Mouse (Mus musculus) adrenal gland, adult 8-10 months (tissue): ENCODE data around the gene Asb13. TPM values are rescaled to one million over a fixed set of nuclear protein-coding genes. Genes with fewer than 3 reads are reported as not detected.
A peak's percentile ranks its signal among the peaks of the same experiment; 100 is the strongest.

Experiments used
- DNase-seq: peaks from one replicate; pipeline ENCODE4 v3.0.0; 2022
- total RNA-seq, 4 experiments: library from RNA; stranded (reverse); gene quantifications; 2 replicates each; pipeline ENCODE4 v1.2.4; 2022

Asb13 gene
- 10 to 100 TPM; 13.7 to 22.5 (median 20.0) TPM for total RNA-seq

DNA sequence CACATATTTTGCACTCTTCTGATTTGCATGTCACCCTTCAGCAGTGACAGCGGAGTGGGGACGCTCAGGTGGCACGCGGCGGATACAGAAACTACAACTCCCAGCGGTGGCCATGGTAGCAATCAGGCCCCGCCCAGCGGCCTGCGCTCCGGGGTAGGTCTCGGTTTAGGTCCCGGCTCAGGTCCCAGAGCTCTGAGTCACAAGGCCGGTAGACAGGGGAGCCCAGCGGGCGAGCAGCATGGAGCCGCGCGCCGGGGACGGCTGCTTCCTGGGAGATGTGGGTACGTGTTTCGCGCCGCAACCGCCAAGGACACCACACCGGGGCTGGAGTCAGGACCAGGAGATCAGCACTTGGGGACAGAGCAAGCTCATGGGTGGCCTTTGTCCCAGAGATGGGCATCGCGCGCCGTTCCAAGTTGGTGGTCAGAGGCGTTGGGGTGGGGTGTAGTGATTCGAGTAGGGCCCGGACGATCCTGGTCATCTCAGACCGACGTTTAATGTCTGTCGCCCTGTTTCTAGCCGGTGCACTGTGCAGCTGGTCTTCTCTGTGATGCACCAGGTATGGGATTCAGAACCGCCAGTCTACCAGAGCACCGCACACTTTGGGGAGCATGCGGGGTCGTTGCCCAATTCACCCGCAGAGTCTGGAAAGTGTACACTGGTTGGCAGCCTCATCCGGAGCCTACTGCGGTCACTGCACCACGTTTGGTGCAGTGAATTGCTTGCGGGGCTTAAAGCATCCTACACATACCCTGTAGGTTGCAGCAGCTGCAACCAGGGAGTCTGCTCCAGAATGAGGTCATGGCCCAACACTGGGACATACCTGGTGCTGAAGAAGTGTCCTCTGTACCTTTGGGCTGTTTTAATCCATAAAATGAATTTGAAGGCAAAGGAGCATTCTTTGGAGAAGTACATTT lies at the start of gene Asb13:
TSS of gene Asb13 (plus strand) at position 138 of the 917 bp plus-strand sequence.
- peak; percentile 90 for DNase-seq

GRCm38 (mm10) chr13:3590789-3591188 lies 43.0 kb upstream of the Asb13 start:
- DNase-seq, result no peak

- no peak for DNase-seq
Observed at GRCm38 (mm10) chr13:3594311-3594710, 39.5 kb upstream of the Asb13 start.

DNA sequence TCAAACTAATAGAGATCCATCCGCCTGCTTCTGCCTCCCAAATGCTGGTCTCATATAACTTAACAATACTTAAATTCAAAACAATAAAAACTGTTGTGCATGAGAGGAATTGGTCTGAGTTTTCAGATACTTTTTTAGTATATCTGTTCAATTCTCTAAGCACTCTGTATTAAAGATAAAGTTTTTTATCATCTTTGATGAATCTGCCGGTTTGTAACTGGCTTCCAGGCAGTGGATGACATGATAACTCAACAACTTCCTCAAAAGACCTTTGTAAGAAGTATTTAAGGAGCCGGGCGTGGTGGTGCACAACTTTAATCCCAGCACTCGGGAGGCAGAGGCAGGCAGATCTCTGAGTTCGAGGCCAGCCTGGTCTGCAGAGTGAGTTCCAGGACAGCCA lies 37.6 kb upstream of the Asb13 start:
- DNase-seq, result no peak

GRCm38 (mm10) chr13:3609780-3610117 lies 24.1 kb upstream of the Asb13 start:
- no peak for DNase-seq

- DNase-seq, result peak; percentile 32
Observed at GRCm38 (mm10) chr13:3610118-3610794, 23.6 kb upstream of the Asb13 start.

DNA sequence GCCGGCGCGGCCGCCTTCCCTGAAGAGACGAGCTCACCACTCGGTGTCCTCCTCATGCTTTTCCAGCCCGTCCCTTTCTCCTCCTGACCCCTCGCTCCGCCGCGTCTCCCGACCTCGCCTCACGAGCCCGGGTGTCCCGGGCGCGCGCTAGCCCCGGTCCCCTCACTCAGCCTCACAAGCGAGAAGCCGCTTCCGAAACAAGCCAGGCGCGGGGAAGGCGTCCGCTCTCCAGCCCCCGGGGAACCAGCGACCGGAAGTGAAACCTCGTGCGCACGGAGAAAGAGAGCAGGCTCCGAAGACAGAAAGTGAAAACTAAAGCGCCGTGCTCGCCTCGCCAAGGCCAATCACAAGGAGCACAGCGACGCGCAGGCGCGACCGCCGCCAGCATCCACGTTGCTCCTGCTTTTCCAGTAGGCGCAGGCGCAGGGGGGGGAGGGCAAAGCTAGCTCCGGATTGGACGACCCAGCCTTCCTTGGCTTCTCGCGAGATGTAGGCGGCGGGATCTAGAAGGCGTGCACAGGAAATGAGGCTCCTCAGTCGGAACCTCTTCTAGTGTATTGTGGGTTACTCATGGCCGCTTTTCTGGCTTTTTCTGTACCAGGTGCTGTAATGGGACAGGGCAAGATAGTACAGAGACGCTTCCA lies 22.9 kb upstream of the Asb13 start, which contains the start of gene Fam208b:
TSS of gene Fam208b (minus strand) at position 314 of the 644 bp plus-strand sequence.
- peak; percentile 99 for DNase-seq

DNA sequence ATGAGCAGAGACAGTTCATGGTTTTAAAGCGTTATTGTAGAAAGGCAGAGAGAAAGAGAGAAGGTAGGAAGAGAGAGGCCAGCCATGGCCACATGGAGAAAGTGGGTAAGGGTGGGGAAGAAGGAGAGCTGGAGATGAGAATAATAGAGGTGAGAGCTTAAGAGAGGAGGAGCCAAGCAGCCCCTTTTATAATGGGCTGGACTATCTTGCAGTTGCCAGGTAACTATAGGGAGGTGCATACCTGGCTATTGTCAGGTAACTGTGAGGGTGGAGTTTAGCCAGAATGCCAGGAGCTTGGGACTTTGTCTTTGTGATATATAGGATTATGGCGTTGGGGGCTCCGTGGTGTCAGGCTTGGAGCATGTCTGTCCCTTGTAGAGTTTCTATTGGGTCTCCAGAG lies 6.7 kb upstream of the Asb13 start:
- DNase-seq, result no peak

- no peak for DNase-seq
Observed at GRCm38 (mm10) chr13:3628102-3628501, 5.7 kb upstream of the Asb13 start.

- DNase-seq, result no peak
Observed at GRCm38 (mm10) chr13:3632551-3632950, 1.3 kb upstream of the Asb13 start.

- DNase-seq, result no peak
Observed at GRCm38 (mm10) chr13:3633131-3633530, 701 bp upstream of the Asb13 start.

- no peak for DNase-seq
Observed at GRCm38 (mm10) chr13:3635076-3635475, 1.2 kb downstream of the Asb13 start.

DNA sequence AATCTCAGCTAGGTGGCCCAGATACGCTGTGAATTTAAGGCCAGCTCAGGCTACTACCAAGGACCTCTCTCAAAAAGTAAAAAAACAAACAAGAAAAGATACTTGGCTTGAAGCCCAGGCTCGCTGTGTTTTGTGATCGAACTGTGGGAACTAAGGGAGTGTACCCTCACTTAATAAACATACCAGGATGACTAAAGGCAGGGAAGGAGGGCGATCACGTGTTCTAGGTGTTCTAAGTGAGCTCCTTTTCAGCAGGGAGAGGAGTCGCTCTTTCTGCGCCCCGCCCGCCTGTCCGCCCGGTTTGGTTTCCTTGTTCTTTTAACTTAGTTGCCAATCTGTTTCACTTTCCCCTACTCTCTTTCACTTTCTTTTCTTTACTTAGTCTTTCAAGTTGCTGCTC lies 3.0 kb downstream of the Asb13 start:
- DNase-seq, result no peak

- no peak for DNase-seq
Observed at GRCm38 (mm10) chr13:3642049-3642448, 8.2 kb downstream of the Asb13 start.

GRCm38 (mm10) chr13:3642538-3642937 lies 8.7 kb downstream of the Asb13 start:
- DNase-seq, result no peak

GRCm38 (mm10) chr13:3644871-3645270 lies 11.0 kb downstream of the Asb13 start:
- no peak for DNase-seq

GRCm38 (mm10) chr13:3645919-3646318 lies 12.1 kb downstream of the Asb13 start:
- no peak for DNase-seq

GRCm38 (mm10) chr13:3646566-3646965 lies 12.7 kb downstream of the Asb13 start:
- no peak for DNase-seq

DNA sequence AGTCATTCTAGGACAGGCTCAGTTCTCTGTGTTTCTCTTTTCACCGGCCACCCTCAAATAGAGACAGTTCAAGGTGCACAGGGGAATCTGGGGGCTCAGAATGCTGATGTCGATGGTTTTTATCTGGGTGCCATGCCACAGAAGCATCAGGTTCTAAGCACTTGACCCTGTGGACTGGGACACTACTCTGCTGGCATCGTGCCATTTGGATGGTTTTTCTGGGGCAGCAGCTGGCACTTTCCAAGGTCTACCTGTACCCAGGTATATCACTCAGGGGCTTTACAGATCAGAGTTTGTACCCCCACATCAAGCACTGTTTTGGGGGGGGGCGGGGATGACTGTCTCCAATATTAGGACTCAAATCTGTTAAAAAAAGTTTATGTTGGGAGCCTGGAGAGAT lies 16.7 kb downstream of the Asb13 start:
- no peak for DNase-seq

DNA sequence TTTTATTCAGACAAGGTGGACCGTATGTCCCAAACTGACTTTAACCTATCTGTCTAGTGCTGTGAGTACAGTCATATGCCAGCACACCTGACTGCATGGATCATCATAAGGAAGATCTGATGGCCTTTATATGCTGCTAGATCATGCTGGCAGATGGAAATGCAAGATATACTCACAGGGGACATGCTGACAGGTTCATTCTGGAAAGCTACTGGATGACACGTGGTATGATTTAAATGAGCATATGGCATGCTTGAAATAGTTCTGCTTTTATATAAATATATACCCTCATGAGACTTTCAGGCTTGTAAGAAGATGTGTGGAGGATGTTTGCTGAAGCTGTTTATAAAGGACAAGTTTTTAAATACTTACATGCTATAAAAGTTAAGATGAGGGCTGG lies 20.6 kb downstream of the Asb13 start:
- DNase-seq, result no peak

GRCm38 (mm10) chr13:3659163-3660160 lies 25.6 kb downstream of the Asb13 start:
- no peak for DNase-seq

DNA sequence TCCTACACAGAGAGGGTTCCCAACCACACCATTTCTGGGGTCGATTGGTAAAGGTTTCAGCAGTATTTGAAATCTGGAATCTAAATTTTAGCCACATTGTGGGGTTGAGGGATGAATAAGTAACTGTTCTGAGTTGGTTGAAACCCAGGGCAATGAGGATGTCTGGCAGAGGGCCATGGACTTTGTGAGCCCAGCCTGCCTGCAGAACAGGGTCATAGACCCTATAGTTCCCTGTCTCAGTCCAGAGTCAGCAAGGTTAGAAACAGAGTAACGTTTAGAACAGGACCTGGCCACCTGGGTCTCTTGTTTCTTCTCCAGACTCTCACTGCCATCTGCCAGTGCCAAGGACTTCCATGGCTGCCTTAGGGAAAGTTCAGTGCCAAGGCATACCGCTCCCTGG lies 30.4 kb downstream of the Asb13 start:
- DNase-seq, result no peak
